Mouse (Mus musculus) liver, adult 2 months (tissue): Measurements from ENCODE around the gene Add1. TPM values are rescaled to one million over a fixed set of nuclear protein-coding genes. Genes with fewer than 3 reads are reported as not detected.
"Not testable (repeated sequence)": the region's sequence is repeated elsewhere in the genome, so short reads cannot be mapped to it uniquely, and the experiment has no call there.

ENCODE experiments used
- DNase-seq: peaks from one replicate; pipeline ENCODE4 v3.0.0-alpha.2; 2011; ENCODE audit warnings: low read depth, low spot score; ENCODE audit errors: extremely low read depth
- H3K27ac ChIP-seq: fragments of 200-500 bp; replicated peaks from 2 replicates; pipeline ENCODE4 v1.5.1; 2012; ENCODE audit warnings: low read depth, mild to moderate bottlenecking, control low read depth, inconsistent platforms, low read length; ENCODE audit not compliant: insufficient read depth
- H3K27me3 ChIP-seq: fragments of 200-500 bp; 2 replicates; pipeline ENCODE4 v1.6.1; 2012; ENCODE audit warnings: mild to moderate bottlenecking, moderate library complexity, low read length, inconsistent platforms; ENCODE audit not compliant: control insufficient read depth, insufficient read depth
- H3K36me3 ChIP-seq: fragments of 200-500 bp; 2 replicates; pipeline ENCODE4 v1.6.1; 2012; ENCODE audit warnings: low read length, inconsistent platforms; ENCODE audit not compliant: control insufficient read depth, insufficient read depth
- H3K4me1 ChIP-seq: fragments of 200-500 bp; 2 replicates; pipeline ENCODE4 v1.6.1; 2011; ENCODE audit warnings: low read length; ENCODE audit not compliant: control insufficient read depth, insufficient read depth
- H3K4me3 ChIP-seq: fragments of 200-500 bp; 2 replicates; pipeline ENCODE4 v1.5.1; 2011; ENCODE audit warnings: low read depth, mild to moderate bottlenecking, control low read depth, low read length, moderate library complexity; ENCODE audit not compliant: insufficient read depth
- H3K79me2 ChIP-seq: fragments of 200-500 bp; 2 replicates; pipeline ENCODE4 v1.6.1; 2012; ENCODE audit warnings: inconsistent platforms, mild to moderate bottlenecking, low read length, moderate library complexity; ENCODE audit not compliant: control insufficient read depth, insufficient read depth
- H3K9ac ChIP-seq: fragments of 200-500 bp; 2 replicates; pipeline ENCODE4 v1.6.1; 2012; ENCODE audit warnings: low read depth, mild to moderate bottlenecking, control low read depth, inconsistent platforms, low read length
- CTCF ChIP-seq: fragments of 200-500 bp; IDR thresholded peaks from 2 replicates; pipeline ENCODE4 v1.5.1; 2011; ENCODE audit warnings: low read depth, low read length, control low read depth
- POLR2A ChIP-seq: fragments of 200-500 bp; IDR thresholded peaks from 2 replicates; pipeline ENCODE4 v1.6.1; 2011; ENCODE audit warnings: low read length, control low read depth; ENCODE audit not compliant: insufficient read depth; ENCODE audit errors: extremely low read depth
- WGBS: fragments of 180-500 bp; shearing (Covaris S2); methylation state at CpG from one replicate; pipeline ENCODE4 v1.1.7; 2018; 5-methylcytosine and 5-hydroxymethylcytosine counted together
- polyA plus RNA-seq: library from polyadenylated mRNA; depleted of rRNA; stranded (reverse); fragments of >200 nt; gene quantifications from 2 replicates; pipeline ENCODE4 v1.2.3, GENCODE M21; 2012
- total RNA-seq: library from RNA; depleted of rRNA; stranded (reverse); fragments of >200 nt; gene quantifications from 2 replicates; pipeline ENCODE4 v1.2.3, GENCODE M21; 2014

The Add1 gene
- total and polyA plus RNA-seq, 2 experiments, result 30.6 to 39.3 TPM

GRCm38 (mm10) chr5:34587881-34588280, 14.4 kb downstream of the Add1 start:
- Histone ChIP-seq H3K36me3 (peaks cover 2% of the 10 kb centered on the region; the same call in 1 of the 2 replicates), H3K27me3 (no peaks in the 10 kb centered on the region), H3K79me2 (peaks cover 25% of the 10 kb centered on the region), H3K4me1 (no peaks in the 10 kb centered on the region; the same call in none of the 2 replicates), H3K9ac (no peak overlapping the region), H3K4me3 (no peak overlapping the region), H3K27ac (no peak overlapping the region)
- TF ChIP-seq POLR2A, result no peak
- DNase-seq, result no peak
- WGBS, result 91% methylated on average over 5 of the region's 5 CpGs

GRCm38 (mm10) chr5:34590059-34590458, 16.6 kb downstream of the Add1 start:
- 67% methylated on average over 5 of the region's 5 CpGs for WGBS
- DNase-seq, result no peak
- Histone ChIP-seq H3K79me2 (peaks cover 11% of the 10 kb centered on the region; the same call in 1 of the 2 replicates), H3K4me3 (no peak overlapping the region), H3K36me3 (no peaks in the 10 kb centered on the region), H3K4me1 (no peaks in the 10 kb centered on the region; the same call in none of the 2 replicates), H3K27ac (no peak overlapping the region), H3K27me3 (no peaks in the 10 kb centered on the region), H3K9ac (no peak overlapping the region)
- TF ChIP-seq POLR2A, result no peak
- TF ChIP-seq CTCF, result no peak

GRCm38 (mm10) chr5:34590702-34591101, 17.2 kb downstream of the Add1 start:
- H3K27ac ChIP-seq, result no peak overlapping the region
- H3K27me3 ChIP-seq, result no peaks in the 10 kb centered on the region
- TF ChIP-seq POLR2A, result no peak
- TF ChIP-seq CTCF, result no peak
- DNase-seq, result no peak
- H3K9ac ChIP-seq, result no peak overlapping the region
- H3K36me3 ChIP-seq, result no peaks in the 10 kb centered on the region
- no peaks in the 10 kb centered on the region; the same call in none of the 2 replicates for H3K4me1 ChIP-seq
- no peak overlapping the region for H3K4me3 ChIP-seq
- WGBS, result 93% methylated on average over 4 of the region's 4 CpGs
- H3K79me2 ChIP-seq, result peaks cover 7% of the 10 kb centered on the region; the same call in 1 of the 2 replicates

GRCm38 (mm10) chr5:34591388-34592004, 18.0 kb downstream of the Add1 start:
- peaks cover 7% of the 10 kb centered on the region; the same call in 1 of the 2 replicates for H3K79me2 ChIP-seq
- H3K4me3 ChIP-seq, result no peak overlapping the region
- H3K27ac ChIP-seq, result no peak overlapping the region
- 83% methylated on average over 5 of the region's 5 CpGs for whole genome bisulfite sequencing
- TF ChIP-seq POLR2A (no peak), CTCF (no peak)
- H3K4me1 ChIP-seq, result no peaks in the 10 kb centered on the region; the same call in none of the 2 replicates
- no peaks in the 10 kb centered on the region for H3K36me3 ChIP-seq
- no peaks in the 10 kb centered on the region for H3K27me3 ChIP-seq
- DNase-seq, result no peak
- no peak overlapping the region for H3K9ac ChIP-seq

DNA sequence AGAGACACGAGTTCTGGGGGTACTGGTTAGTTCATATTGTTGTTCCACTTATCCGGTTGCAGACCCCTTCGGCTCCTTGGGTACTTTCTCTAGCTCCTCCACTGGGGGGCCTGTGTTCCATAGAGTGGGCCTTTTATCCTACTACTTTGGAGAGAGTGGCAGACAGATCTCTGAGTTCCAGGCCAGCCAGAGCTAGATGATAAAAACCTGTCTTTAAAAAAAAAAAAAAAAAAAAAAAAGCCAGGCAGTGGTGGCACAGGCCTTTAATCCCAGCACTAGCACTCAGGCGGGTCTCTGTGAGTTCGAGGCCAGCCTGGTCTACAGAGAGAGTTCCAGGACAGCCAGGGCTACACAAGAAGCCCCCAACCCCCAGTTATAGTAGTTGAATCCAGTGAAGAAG, 18.8 kb downstream of the Add1 start:
- H3K27me3 ChIP-seq, H3K9ac ChIP-seq, H3K79me2 ChIP-seq, H3K4me1 ChIP-seq, H3K36me3 ChIP-seq, H3K27ac ChIP-seq, DNase-seq, H3K4me3 ChIP-seq: not testable (repeated sequence)
- WGBS, result 95% methylated on average over 5 of the region's 5 CpGs

GRCm38 (mm10) chr5:34592666-34593065, 19.2 kb downstream of the Add1 start:
- DNase-seq, result no peak
- 92% methylated on average over 6 of the region's 6 CpGs for WGBS
- H3K4me3 ChIP-seq, result no peak overlapping the region

More at GRCm38 (mm10) chr5:34592666-34593065, 19.2 kb downstream of the Add1 start:
- H3K9ac ChIP-seq, result no peak overlapping the region
- H3K4me1 ChIP-seq, result no peaks in the 10 kb centered on the region; the same call in none of the 2 replicates
- no peaks in the 10 kb centered on the region for H3K36me3 ChIP-seq
- TF ChIP-seq POLR2A (no peak), CTCF (no peak)
- H3K79me2 ChIP-seq, result peaks cover 7% of the 10 kb centered on the region; the same call in 1 of the 2 replicates
- no peaks in the 10 kb centered on the region for H3K27me3 ChIP-seq
- no peak overlapping the region for H3K27ac ChIP-seq
